Mouse (Mus musculus) heart, postnatal 0 days (tissue): Measurements from ENCODE around the gene Jade2.

Source experiments
- CTCF ChIP-seq: IDR thresholded peaks from 2 replicates; pipeline ENCODE4 v1.5.1; 2016; ENCODE audit warnings: antibody characterized with exemption, control low read depth, low read depth
- EP300 ChIP-seq: IDR thresholded peaks from 2 replicates; pipeline ENCODE4 v1.6.1; 2016; ENCODE audit warnings: antibody characterized with exemption, low read depth

DNA sequence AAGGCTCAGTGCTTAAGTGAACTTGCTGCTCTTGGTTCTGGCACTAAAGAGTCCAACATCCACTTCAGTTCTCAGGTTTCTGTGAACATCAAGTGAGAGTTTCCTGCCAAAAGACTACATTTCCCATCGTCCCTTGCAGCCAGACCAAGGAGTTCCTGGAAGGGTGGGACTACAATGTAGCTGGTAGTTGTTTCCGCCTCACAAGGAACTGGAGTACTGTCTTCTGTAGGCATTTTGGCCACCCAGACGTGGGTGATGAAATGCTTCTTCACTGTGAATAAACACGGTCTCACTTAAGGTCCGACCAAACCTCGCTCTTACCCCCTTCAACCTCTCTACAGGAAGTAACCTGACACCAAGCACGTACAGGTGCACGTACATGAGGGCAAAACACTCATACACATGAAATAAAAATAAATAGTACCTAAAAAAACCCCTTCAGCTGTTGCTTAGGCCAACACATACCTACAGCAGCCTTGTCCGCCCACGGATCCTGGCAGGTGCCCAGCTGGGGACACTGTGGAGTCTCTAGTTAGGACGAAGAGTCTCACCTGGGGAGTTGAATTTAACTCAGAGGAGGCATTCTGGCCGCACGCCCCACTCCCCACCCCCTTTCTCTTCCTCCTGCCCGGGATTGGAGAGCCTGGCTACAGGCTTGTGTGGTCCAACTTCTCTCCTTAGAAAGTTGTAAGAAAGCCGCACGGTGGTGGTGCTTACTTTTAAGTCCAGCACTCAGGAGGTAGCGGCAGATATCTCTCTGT is 52.1 kb downstream of the Jade2 start:
- no peak for TF ChIP-seq EP300
- TF ChIP-seq CTCF: no peak
